Mouse (Mus musculus): ENCODE data around the gene Rftn2. TPM values are rescaled to one million over a fixed set of nuclear protein-coding genes. Genes with fewer than 3 reads are reported as not detected.

Rftn2 gene
- total RNA-seq, 2 experiments from 2014 or later: 0.73 to 7.0 TPM

- no peak for ATAC-seq (replicated peaks; ENCODE audit: poor library complexity, severe bottlenecking)
Measured at GRCm38 (mm10) chr1:55174558-55175034, 52.0 kb downstream of the Rftn2 start.

- ATAC-seq (replicated peaks; ENCODE audit: poor library complexity, severe bottlenecking): no peak
Measured at GRCm38 (mm10) chr1:55173720-55174557, 52.6 kb downstream of the Rftn2 start.

DNA sequence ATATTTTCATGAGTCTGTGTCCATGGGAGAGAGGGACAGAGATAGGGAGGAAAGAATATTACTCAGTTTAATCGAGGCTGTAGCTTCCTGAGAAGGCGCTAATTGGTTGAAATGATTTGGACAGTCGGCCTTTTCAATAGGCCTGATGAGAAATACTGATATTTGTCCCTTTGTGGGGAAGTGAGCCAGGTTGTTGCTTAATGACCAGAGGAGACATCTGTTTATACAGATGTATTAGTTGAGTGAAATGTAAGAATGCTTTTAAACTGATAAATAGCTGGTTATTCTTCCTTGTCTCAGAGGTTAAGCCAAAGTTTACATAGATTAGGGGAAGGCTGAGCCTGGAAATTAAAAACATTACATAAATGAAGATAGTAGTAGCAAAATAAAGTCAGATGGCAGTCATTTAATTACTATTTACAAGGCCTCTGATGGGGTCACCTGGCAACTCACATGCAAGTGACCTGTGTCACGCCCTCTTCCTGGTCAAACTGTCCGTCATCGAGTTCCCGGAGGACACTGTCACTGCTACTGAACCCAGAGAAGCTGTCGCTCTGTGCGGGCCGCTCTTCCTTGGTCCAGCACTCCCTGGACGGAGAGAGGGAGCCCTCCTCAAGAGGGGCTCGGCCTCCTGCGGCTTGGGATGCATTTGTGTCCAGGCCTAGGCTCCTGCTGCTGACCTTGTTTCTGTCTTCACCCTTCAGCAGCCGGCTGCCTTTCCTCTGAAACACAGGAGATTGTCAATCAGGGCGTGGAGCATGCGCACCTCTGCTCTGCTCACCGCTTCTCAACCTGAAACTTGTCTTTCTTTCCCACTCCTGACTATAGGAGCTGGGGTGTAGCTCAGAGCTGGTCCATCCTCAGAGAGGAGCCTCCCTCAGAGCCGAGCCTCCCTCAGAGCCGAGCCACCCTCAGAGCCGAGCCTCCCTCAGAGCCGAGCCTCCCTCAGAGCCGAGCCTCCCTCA, 54.9 kb downstream of the Rftn2 start:
- no peak for ATAC-seq (replicated peaks; ENCODE audit: poor library complexity, severe bottlenecking)

GRCm38 (mm10) chr1:55168591-55168990, 58.0 kb downstream of the Rftn2 start:
- ATAC-seq (replicated peaks; ENCODE audit: poor library complexity, severe bottlenecking): no peak

DNA sequence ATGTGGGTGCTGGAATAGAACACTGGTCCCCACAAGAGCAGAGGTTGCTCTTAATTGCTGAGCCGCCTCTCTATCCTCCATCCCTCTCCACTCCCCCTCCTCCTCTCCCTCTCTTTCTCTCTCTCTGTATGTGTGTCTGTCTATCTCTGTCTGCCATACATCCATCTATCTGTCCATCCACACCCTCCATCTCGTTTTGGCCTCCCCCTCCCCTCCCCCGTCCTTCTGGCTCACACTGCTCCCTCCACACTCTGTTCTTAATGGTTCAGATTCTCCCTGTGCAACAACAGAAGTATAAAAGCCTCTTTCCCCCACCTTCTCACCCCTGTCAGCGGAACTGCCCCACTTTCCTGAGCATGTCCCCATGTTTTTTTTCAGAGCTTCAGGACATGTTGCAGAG, 59.0 kb downstream of the Rftn2 start:
- ATAC-seq (replicated peaks; ENCODE audit: poor library complexity, severe bottlenecking): no peak

DNA sequence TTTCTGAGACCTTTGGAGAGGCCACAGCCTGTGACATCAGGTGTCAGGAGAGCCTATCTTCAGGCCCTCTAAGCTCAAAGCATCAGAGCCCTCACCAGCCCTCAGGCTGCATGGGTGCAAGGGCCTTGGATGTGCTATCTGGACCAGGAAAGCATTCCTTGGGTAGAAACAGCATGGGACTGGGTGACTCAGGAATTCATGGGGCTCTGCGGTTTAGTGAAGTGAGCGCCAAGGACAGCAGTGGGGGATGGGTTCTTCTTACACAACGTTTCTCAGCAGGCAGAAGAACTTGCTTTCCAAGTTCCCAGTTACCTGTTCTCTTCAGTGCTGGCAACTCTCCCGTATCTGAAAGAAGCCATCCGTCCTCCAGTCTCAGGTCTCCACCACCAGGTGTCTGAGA, 62.6 kb downstream of the Rftn2 start:
- peak; percentile 47 for ATAC-seq (replicated peaks; ENCODE audit: poor library complexity, severe bottlenecking)

DNA sequence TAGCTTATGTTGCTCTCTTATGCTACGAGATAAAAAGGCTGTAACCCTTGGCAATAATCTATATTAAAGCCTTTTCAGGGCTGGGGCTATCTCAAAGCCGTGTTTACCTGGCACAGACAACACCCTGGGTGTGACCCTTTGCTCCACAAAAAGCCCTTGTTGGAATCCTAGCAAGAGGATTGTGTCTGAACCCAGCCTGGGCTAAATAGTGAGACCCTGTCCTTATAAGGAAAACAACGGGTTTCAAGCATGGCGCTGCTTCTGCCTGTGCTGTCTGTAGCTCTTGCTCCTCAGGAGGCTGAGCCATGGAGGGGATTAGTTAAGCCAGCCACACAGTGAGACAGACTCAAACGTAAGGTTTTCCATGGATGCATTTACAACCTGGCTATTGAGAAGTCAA, 63.8 kb downstream of the Rftn2 start:
- no peak for ATAC-seq (replicated peaks; ENCODE audit: poor library complexity, severe bottlenecking)

DNA sequence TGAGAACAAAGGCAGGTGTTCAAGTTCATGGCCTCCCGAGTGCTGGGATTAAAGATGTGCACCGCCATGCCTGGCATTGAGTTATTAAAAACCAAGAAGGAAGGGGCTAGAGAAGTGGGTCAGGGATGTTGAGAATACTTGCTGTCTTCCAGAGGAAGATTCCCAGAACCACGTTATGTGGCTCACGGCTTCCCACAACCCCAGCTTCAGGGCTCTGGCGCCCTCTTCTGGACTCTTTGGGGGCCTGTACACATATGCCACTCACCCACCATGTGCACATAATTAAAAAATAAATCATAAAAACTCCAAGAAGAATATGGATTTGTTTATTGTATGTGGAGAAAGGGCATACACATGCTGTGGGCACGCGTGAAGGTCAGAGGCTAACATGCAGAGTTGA, 64.7 kb downstream of the Rftn2 start:
- peak; percentile 90 for ATAC-seq (replicated peaks; ENCODE audit: poor library complexity, severe bottlenecking)

DNA sequence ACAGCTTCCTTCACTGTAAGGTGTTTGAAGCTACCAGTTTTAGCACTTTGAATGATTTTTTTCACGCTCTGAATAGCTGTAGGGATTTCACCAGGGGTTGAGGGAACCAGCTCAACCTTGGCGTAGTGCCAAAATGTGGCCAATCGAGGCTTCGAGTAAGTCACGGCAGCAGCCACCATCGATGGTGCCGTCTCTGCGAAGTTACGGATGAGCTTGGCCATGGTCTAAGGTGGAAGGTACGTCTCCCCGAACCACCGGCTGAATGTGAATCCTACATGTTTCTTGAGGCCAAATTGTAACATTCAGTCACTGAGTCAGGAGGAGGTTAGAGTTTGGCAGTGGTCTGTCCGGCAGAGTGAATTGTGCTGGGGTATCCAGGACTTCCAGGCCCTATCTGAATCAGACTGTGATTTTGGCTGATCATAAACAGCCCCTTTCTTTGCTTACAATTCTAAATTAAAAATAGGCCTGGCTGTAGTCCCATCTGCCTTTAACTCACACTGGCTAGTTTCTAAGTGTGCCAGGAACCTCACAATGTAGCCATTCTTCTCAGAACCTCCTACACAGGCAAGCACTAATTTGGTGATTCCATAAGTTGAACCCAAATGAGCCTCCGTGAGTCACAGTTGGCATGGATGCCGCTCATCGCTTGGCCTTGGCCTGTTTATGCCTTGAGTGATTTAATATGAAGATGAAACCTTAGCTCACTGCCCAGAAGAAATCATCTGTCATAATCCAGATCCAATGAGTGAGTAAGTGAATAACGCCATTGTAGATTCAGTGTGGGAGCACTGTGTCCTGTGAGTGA, 65.5 kb downstream of the Rftn2 start:
- ATAC-seq (replicated peaks; ENCODE audit: poor library complexity, severe bottlenecking): no peak

DNA sequence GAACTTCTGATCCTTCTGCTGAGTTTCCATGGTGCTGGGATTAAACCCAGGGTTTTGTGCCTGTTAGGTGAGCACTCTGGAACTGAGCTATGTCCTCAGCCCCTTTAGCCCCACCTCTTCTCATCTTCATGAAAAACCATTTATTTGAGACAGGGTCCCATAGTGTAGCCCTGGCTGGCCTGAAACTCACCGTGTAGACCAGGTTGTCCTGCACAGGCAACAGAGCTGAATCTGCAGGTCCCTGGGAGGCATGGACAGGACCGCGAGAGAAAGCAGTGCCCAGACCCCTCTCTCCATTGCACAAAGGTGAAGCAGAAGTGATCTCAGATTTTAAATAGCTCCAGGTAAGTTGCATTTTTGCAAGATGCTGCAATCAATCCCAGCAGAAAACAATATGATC, 66.4 kb downstream of the Rftn2 start:
- no peak for ATAC-seq (replicated peaks; ENCODE audit: poor library complexity, severe bottlenecking)

- no peak for ATAC-seq (replicated peaks; ENCODE audit: poor library complexity, severe bottlenecking)
Measured at GRCm38 (mm10) chr1:55158821-55159220, 67.8 kb downstream of the Rftn2 start.

GRCm38 (mm10) chr1:55158211-55158610, 68.4 kb downstream of the Rftn2 start:
- no peak for ATAC-seq (replicated peaks; ENCODE audit: poor library complexity, severe bottlenecking)

- no peak for ATAC-seq (replicated peaks; ENCODE audit: poor library complexity, severe bottlenecking)
Measured at GRCm38 (mm10) chr1:55157329-55157728, 69.3 kb downstream of the Rftn2 start.

DNA sequence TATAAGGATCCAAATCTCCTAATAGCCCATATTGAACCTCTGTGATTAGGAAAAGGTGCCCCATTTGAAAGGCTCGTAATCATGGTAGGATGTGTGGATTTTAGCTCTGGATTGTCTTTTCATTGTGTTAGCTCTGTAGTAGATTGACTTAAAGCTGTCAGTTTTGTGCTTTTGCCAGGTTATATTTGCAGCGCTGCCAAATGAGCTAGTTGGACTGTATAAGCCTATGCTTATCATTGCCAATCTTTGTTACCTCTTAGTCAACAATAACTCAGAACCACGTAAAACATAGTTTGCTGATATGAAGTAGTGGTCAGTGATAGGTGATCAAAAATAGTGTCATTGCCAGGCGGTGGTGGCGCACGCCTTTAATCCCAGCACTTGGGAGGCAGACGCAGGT, 81.0 kb downstream of the Rftn2 start:
- no peak for ATAC-seq (replicated peaks; ENCODE audit: poor library complexity, severe bottlenecking)

DNA sequence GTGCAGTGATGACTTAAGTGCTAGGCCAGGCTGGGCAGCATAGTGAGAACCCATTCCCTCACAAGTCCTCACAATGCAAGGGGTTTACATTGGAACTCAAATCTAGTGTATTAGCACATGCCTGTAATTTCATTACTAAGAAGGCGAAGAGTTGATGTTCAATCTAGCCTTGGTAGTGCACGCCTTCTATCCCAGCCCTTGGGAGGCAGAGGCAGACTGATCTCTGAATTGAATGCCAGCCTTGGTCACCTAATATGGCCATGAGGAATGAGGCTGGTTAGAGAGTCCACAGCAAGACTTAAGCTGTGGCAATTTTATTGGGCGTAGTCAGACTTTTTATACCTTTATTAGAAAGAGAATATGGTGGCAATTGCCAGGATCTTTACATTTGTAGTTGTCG, 82.2 kb downstream of the Rftn2 start:
- ATAC-seq (replicated peaks; ENCODE audit: poor library complexity, severe bottlenecking): no peak

GRCm38 (mm10) chr1:55135846-55136245, 90.7 kb downstream of the Rftn2 start:
- ATAC-seq (replicated peaks; ENCODE audit: poor library complexity, severe bottlenecking): no peak

GRCm38 (mm10) chr1:55134301-55134700, 92.3 kb downstream of the Rftn2 start:
- no peak for ATAC-seq (replicated peaks; ENCODE audit: poor library complexity, severe bottlenecking)

DNA sequence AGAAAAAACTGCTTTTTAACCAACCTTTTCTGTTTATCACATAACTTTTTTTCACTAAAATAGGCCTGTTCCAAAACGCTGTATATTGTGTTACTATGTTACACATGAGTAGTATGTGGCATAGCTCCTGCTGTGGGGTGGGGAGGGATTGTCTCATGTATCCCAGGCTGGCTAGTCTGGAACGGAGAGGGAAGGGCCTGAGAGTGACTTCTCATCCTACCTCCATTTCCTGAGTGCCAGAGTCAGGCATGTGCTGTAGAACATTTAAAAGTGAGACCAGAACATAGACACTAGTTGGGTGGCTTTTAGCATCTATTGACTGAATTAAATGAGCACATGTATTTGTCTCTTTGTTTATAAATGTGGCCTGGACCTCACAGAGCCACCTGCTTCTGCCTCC, 93.4 kb downstream of the Rftn2 start:
- ATAC-seq (replicated peaks; ENCODE audit: poor library complexity, severe bottlenecking): no peak

GRCm38 (mm10) chr1:55132308-55132707, 94.3 kb downstream of the Rftn2 start:
- no peak for ATAC-seq (replicated peaks; ENCODE audit: poor library complexity, severe bottlenecking)

GRCm38 (mm10) chr1:55131424-55132014, 95.1 kb downstream of the Rftn2 start:
- peak; percentile 44 for ATAC-seq (replicated peaks; ENCODE audit: poor library complexity, severe bottlenecking)
